Mouse (Mus musculus): Measurements from ENCODE around the gene Gm19402. TPM values are rescaled to one million over a fixed set of nuclear protein-coding genes. Genes with fewer than 3 reads are reported as not detected.
"Not testable (repeated sequence)": the region's sequence is repeated elsewhere in the genome, so short reads cannot be mapped to it uniquely, and the experiment has no call there.

Gm19402 gene
- not detected in 2 replicates for polyA plus RNA-seq (2016; fragmentation: Nextera tagmentation; extraction: Ambion mirVana)

GRCm38 (mm10) chr10:77690356-77690807, at the start of gene Gm19402:
Gene Gm19402 (minus strand): TSS chr10:77690757.
- not testable (repeated sequence) for H3K9ac ChIP-seq (replicated peaks); H3K4me3 ChIP-seq; H3K9me3 ChIP-seq; H3K4me2 ChIP-seq (replicated peaks); ATAC-seq (ENCODE audit: low FRiP score, low read depth); H3K36me3 ChIP-seq
- Histone ChIP-seq H3K27me3 (peaks cover 37% of the 10 kb centered on the region), H3K4me1 (peaks cover 17% of the 10 kb centered on the region), H3K27ac (replicated peaks) (0 out of 2 replicates have a peak within 1 kb of the TSS, but pooled peaks have one; percentile 40)
- 66% methylated on average over 3 of the region's 3 CpGs for whole genome bisulfite sequencing

GRCm38 (mm10) chr10:77738929-77739328, 48.4 kb upstream of the Gm19402 start:
- ATAC-seq (ENCODE audit: low FRiP score, low read depth) = no peak
- Histone ChIP-seq H3K4me1 (peaks cover 4% of the 10 kb centered on the region), H3K4me2 (replicated peaks) (no peak overlapping the region), H3K27me3 (no peaks in the 10 kb centered on the region), H3K27ac (replicated peaks) (no peak overlapping the region), H3K9me3 (no peaks in the 10 kb centered on the region), H3K36me3 (no peaks in the 10 kb centered on the region), H3K9ac (replicated peaks) (no peak overlapping the region), H3K4me3 (no peak overlapping the region)
- WGBS = 85% methylated on average over 4 of the region's 4 CpGs

GRCm38 (mm10) chr10:77735928-77736327, 45.4 kb upstream of the Gm19402 start:
- H3K27ac ChIP-seq (replicated peaks) = no peak overlapping the region
- H3K36me3 ChIP-seq = no peaks in the 10 kb centered on the region
- H3K4me2 ChIP-seq (replicated peaks) = no peak overlapping the region
- H3K9ac ChIP-seq (replicated peaks) = no peak overlapping the region
- H3K9me3 ChIP-seq = no peaks in the 10 kb centered on the region
- 100% methylated on average over 1 of the region's 1 CpGs for WGBS
- no peaks in the 10 kb centered on the region for H3K27me3 ChIP-seq
- no peak overlapping the region for H3K4me3 ChIP-seq
- ATAC-seq (ENCODE audit: low FRiP score, low read depth) = no peak
- H3K4me1 ChIP-seq = no peaks in the 10 kb centered on the region; the same call in none of the 2 replicates

GRCm38 (mm10) chr10:77729241-77729640, 38.7 kb upstream of the Gm19402 start:
- 57% methylated on average over 4 of the region's 4 CpGs for WGBS
- Histone ChIP-seq H3K27ac (replicated peaks) (no peak overlapping the region), H3K9me3 (no peaks in the 10 kb centered on the region), H3K27me3 (no peaks in the 10 kb centered on the region), H3K9ac (replicated peaks) (no peak overlapping the region), H3K4me3 (no peak overlapping the region), H3K4me2 (replicated peaks) (no peak overlapping the region), H3K4me1 (no peaks in the 10 kb centered on the region), H3K36me3 (no peaks in the 10 kb centered on the region)
- no peak for ATAC-seq (ENCODE audit: low FRiP score, low read depth)

GRCm38 (mm10) chr10:77728280-77728679, 37.7 kb upstream of the Gm19402 start:
- H3K4me2 ChIP-seq (replicated peaks) = no peak overlapping the region
- 72% methylated on average over 4 of the region's 4 CpGs for WGBS
- no peak overlapping the region for H3K27ac ChIP-seq (replicated peaks)
- no peaks in the 10 kb centered on the region for H3K9me3 ChIP-seq
- no peaks in the 10 kb centered on the region for H3K4me1 ChIP-seq
- no peak overlapping the region for H3K9ac ChIP-seq (replicated peaks)
- H3K4me3 ChIP-seq = no peak overlapping the region
- ATAC-seq (ENCODE audit: low FRiP score, low read depth) = no peak
- no peaks in the 10 kb centered on the region for H3K27me3 ChIP-seq
- no peaks in the 10 kb centered on the region for H3K36me3 ChIP-seq

- H3K9ac ChIP-seq (replicated peaks) = no peak within 1 kb of the TSS
- H3K27me3 ChIP-seq = no peaks in the 10 kb centered on the region
- no peaks in the 10 kb centered on the region for H3K9me3 ChIP-seq
- H3K36me3 ChIP-seq = no peaks in the 10 kb centered on the region
- H3K4me3 ChIP-seq = no peak within 1 kb of the TSS
- no peak within 1 kb of the TSS for H3K4me2 ChIP-seq (replicated peaks)
- no peaks in the 10 kb centered on the region for H3K4me1 ChIP-seq
- no peak within 1 kb of the TSS for H3K27ac ChIP-seq (replicated peaks)
- no peak for ATAC-seq (ENCODE audit: low FRiP score, low read depth)
- 30% methylated on average over 3 of the region's 3 CpGs for WGBS
Measured at GRCm38 (mm10) chr10:77726186-77726585, 35.6 kb upstream of the Gm19402 start, which contains the start of gene Gm10100. Gene Gm10100 (plus strand): TSS chr10:77726486.

- H3K27me3 ChIP-seq = no peaks in the 10 kb centered on the region
- WGBS = 80% methylated on average over 8 of the region's 8 CpGs
Measured at GRCm38 (mm10) chr10:77724855-77725254, 34.3 kb upstream of the Gm19402 start.

GRCm38 (mm10) chr10:77720299-77720698, 29.7 kb upstream of the Gm19402 start, which contains the start of gene Krtap12-1:
Gene Krtap12-1 (plus strand): TSS chr10:77720599.
- not testable (repeated sequence) for H3K27ac ChIP-seq (replicated peaks); H3K9ac ChIP-seq (replicated peaks); H3K36me3 ChIP-seq; H3K27me3 ChIP-seq; H3K4me3 ChIP-seq; H3K4me2 ChIP-seq (replicated peaks); H3K9me3 ChIP-seq; ATAC-seq (ENCODE audit: low FRiP score, low read depth); H3K4me1 ChIP-seq
- WGBS = 86% methylated on average over 1 of the region's 1 CpGs

More at GRCm38 (mm10) chr10:77724855-77725254, 34.3 kb upstream of the Gm19402 start:
- Histone ChIP-seq H3K27ac (replicated peaks) (no peak overlapping the region), H3K4me3 (no peak overlapping the region), H3K4me1 (no peaks in the 10 kb centered on the region), H3K9ac (replicated peaks) (no peak overlapping the region), H3K36me3 (no peaks in the 10 kb centered on the region), H3K9me3 (0 out of 2 replicates have a peak, but pooled peaks cover 3% of the 10 kb centered on the region), H3K4me2 (replicated peaks) (no peak overlapping the region)
- ATAC-seq (ENCODE audit: low FRiP score, low read depth) = no peak

GRCm38 (mm10) chr10:77715507-77715906, 24.9 kb upstream of the Gm19402 start, which contains the start of gene Gm10142:
Gene Gm10142 (plus strand): TSS chr10:77715807.
- Histone ChIP-seq H3K9ac (replicated peaks) (no peak within 1 kb of the TSS), H3K4me3 (no peak within 1 kb of the TSS), H3K27ac (replicated peaks) (no peak within 1 kb of the TSS), H3K4me2 (replicated peaks) (no peak within 1 kb of the TSS), H3K27me3 (no peaks in the 10 kb centered on the region), H3K4me1 (no peaks in the 10 kb centered on the region), H3K9me3 (0 out of 2 replicates have a peak, but pooled peaks cover 3% of the 10 kb centered on the region), H3K36me3 (no peaks in the 10 kb centered on the region)
- WGBS = 76% methylated on average over 1 of the region's 1 CpGs
- ATAC-seq (ENCODE audit: low FRiP score, low read depth) = no peak

GRCm38 (mm10) chr10:77713734-77714133, 23.2 kb upstream of the Gm19402 start:
- no peak overlapping the region for H3K9ac ChIP-seq (replicated peaks)
- no peak overlapping the region for H3K27ac ChIP-seq (replicated peaks)
- no peaks in the 10 kb centered on the region for H3K4me1 ChIP-seq
- no peak for ATAC-seq (ENCODE audit: low FRiP score, low read depth)
- H3K9me3 ChIP-seq = no peaks in the 10 kb centered on the region
- H3K36me3 ChIP-seq = no peaks in the 10 kb centered on the region
- WGBS = 75% methylated on average over 4 of the region's 4 CpGs
- H3K4me3 ChIP-seq = no peak overlapping the region
- no peak overlapping the region for H3K4me2 ChIP-seq (replicated peaks)
- H3K27me3 ChIP-seq = no peaks in the 10 kb centered on the region

- not testable (repeated sequence) for H3K27ac ChIP-seq (replicated peaks); ATAC-seq (ENCODE audit: low FRiP score, low read depth); H3K4me2 ChIP-seq (replicated peaks); H3K36me3 ChIP-seq; H3K4me1 ChIP-seq; H3K9me3 ChIP-seq; H3K9ac ChIP-seq (replicated peaks); H3K4me3 ChIP-seq; H3K27me3 ChIP-seq
Measured at GRCm38 (mm10) chr10:77711157-77711556, 20.6 kb upstream of the Gm19402 start, which contains the start of gene Gm10024. Gene Gm10024 (plus strand): TSS chr10:77711457.

GRCm38 (mm10) chr10:77709831-77710230, 19.3 kb upstream of the Gm19402 start:
- WGBS = 76% methylated on average over 3 of the region's 3 CpGs
- Histone ChIP-seq H3K4me1 (no peaks in the 10 kb centered on the region), H3K4me2 (replicated peaks) (no peak overlapping the region), H3K9ac (replicated peaks) (no peak overlapping the region), H3K9me3 (no peaks in the 10 kb centered on the region), H3K27ac (replicated peaks) (no peak overlapping the region), H3K4me3 (no peak overlapping the region), H3K36me3 (no peaks in the 10 kb centered on the region), H3K27me3 (no peaks in the 10 kb centered on the region)
- no peak for ATAC-seq (ENCODE audit: low FRiP score, low read depth)

GRCm38 (mm10) chr10:77706326-77706725, 15.8 kb upstream of the Gm19402 start, which contains the start of gene Gm10272:
Gene Gm10272 (plus strand): TSS chr10:77706626.
- H3K27ac ChIP-seq (replicated peaks) = no peak within 1 kb of the TSS
- no peak within 1 kb of the TSS for H3K4me3 ChIP-seq
- no peak for ATAC-seq (ENCODE audit: low FRiP score, low read depth)
- no peaks in the 10 kb centered on the region for H3K4me1 ChIP-seq
- WGBS = 85% methylated on average over 1 of the region's 1 CpGs
- no peak within 1 kb of the TSS for H3K9ac ChIP-seq (replicated peaks)
- H3K27me3 ChIP-seq = no peaks in the 10 kb centered on the region
- H3K36me3 ChIP-seq = no peaks in the 10 kb centered on the region
- H3K9me3 ChIP-seq = peaks cover 7% of the 10 kb centered on the region; the same call in 1 of the 2 replicates
- H3K4me2 ChIP-seq (replicated peaks) = no peak within 1 kb of the TSS

Measured in midbrain, embryonic 12.5 days (tissue).